Mouse (Mus musculus) C2C12 (cell line): Measurements from ENCODE around the gene Tgif2lx2. TPM values are rescaled to one million over a fixed set of nuclear protein-coding genes. Genes with fewer than 3 reads are reported as not detected.
"Not testable (repeated sequence)": the region's sequence is repeated elsewhere in the genome, so short reads cannot be mapped to it uniquely, and the experiment has no call there.

ENCODE experiments used
- H3K27me3 ChIP-seq: one replicate; pipeline ENCODE4 v1.6.1; 2011; ENCODE audit not compliant: control insufficient read depth, insufficient read depth, insufficient read length
- H3K36me3 ChIP-seq: one replicate; pipeline ENCODE4 v1.6.1; 2011; ENCODE audit not compliant: control insufficient read depth, insufficient read depth
- H3K4me3 ChIP-seq: one replicate; pipeline ENCODE4 v1.5.1; 2011; ENCODE audit warnings: mild to moderate bottlenecking, control low read depth; ENCODE audit not compliant: poor library complexity, insufficient read depth, severe bottlenecking
- H3K79me2 ChIP-seq: one replicate; pipeline ENCODE4 v1.6.1; 2011; ENCODE audit not compliant: control insufficient read depth, insufficient read depth
- H3K79me3 ChIP-seq: one replicate; pipeline ENCODE4 v1.6.1; 2011; ENCODE audit warnings: low read depth, control low read depth
- H3ac ChIP-seq: one replicate; pipeline ENCODE3; 2011; ENCODE audit warnings: low read depth; ENCODE audit not compliant: control insufficient read depth, insufficient read length
- long read RNA-seq, 2 experiments: library from polyadenylated mRNA; unstranded; transcript quantifications; one replicate each; pipeline ENCODE4 v2.0.0; 2019 to 2020
- polyA plus RNA-seq: library from polyadenylated mRNA; unstranded; fragments of >200 nt; fragmentation: generic; extraction: Trizol; gene quantifications from one replicate; pipeline ENCODE4 v1.2.1, GENCODE M21; 2012; ENCODE audit warnings: missing spikeins

The Tgif2lx2 gene
- not detected for polyA plus RNA-seq
- long read RNA-seq, experiment 1, result 0 reads
- long read RNA-seq, experiment 2, result 0 reads

- H3ac ChIP-seq, H3K79me3 ChIP-seq, H3K27me3 ChIP-seq, H3K4me3 ChIP-seq, H3K79me2 ChIP-seq, H3K36me3 ChIP-seq: not testable (repeated sequence)
Observed at GRCm38 (mm10) chrX:118426927-118427326, at the start of gene Tgif2lx2. Tgif2lx2 (plus strand) TSS chrX:118427227.

Other genes starting within 250 kb of the Tgif2lx2 start
- not detected for gene Tgif2lx1, start 53.5 kb downstream of the Tgif2lx2 start, polyA plus RNA-seq